9 mouse cellular contexts compared by ENCODE assay signal in genomic region chr3:130760711-130761435, GRCm38 (mm10). TPM values are rescaled to one million over a fixed set of nuclear protein-coding genes. Genes with fewer than 3 reads are reported as not detected.
A peak's percentile ranks its signal among the peaks of the same experiment; 100 is the strongest.
DNase-seq lines count a peak whose midpoint lies in the region; ATAC-seq and TF ChIP-seq lines count a peak whose summit lies in the region.
"Had no signal": no experiment of that assay in that cellular context is flagged by ENCODE, and none has a peak within 500 bp of the region (broad histone marks: within the 10 kb centered on the region; RNA-seq: fewer than 3 reads in every experiment).

No protein-coding gene starts in this region.

- ATAC-seq in Patski, result no peak
- ATAC-seq in midbrain, postnatal 0 days (ENCODE audit: low FRiP score), result no peak

- no peak overlapping the region for H3K9ac ChIP-seq in heart, adult 2 months (ENCODE audit: low read depth, low read length)
- no peak overlapping the region for H3K9ac ChIP-seq in midbrain, postnatal 0 days (replicated peaks; ENCODE audit: low read length, poor library complexity, severe bottlenecking)

- H3K4me3 ChIP-seq in heart, adult 2 months, result no peak overlapping the region
- no peak overlapping the region for H3K4me3 ChIP-seq in heart, embryonic 10.5 days
- no peak overlapping the region for H3K4me3 ChIP-seq in midbrain, postnatal 0 days (ENCODE audit: low read depth, low read length)
- H3K4me3 ChIP-seq: myocyte had no signal

- H3K79me2 ChIP-seq in heart, adult 2 months (replicated peaks; ENCODE audit: control insufficient read depth, insufficient read depth, low read length), result no peaks in the 10 kb centered on the region

- TF ChIP-seq CTCF in heart, adult 2 months (IDR thresholded peaks at IDR 0.05), result peak; percentile 82
- TF ChIP-seq CTCF in Patski (IDR thresholded peaks at IDR 0.05), result peak; percentile 95
- TF ChIP-seq CTCF in midbrain, postnatal 0 days (IDR thresholded peaks at IDR 0.05), result peak; percentile 84

- POLR2A ChIA-PET in Patski (lab: Charles Lee), result interaction anchor here (0.6 kb wide), 1 partner anchor 381 kb away, joined by 3 read pairs; no protein-coding TSS in a partner anchor

- in situ Hi-C loops in Patski (cut with MboI; ENCODE audit: low pct_unique_long_range_greater_than_20kb), result loop anchor here (10.0 kb wide), 1 partner anchor 474 kb away; no protein-coding TSS in a partner anchor

- DNase-seq in heart, adult 2 months, result peak; percentile 35 to 39
- no peak for DNase-seq in heart, embryonic 10.5 days (ENCODE audit: low spot score)
- DNase-seq in Patski (ENCODE audit: low read depth, low spot score), result no peak
- peak; percentile 37 to 44 for DNase-seq in cerebellum, postnatal 36 days
- DNase-seq in heart, postnatal 36 days, result peak; percentile 38 to 64
- peak; percentile 22 to 46 for DNase-seq in left cerebral cortex, postnatal 36 days (ENCODE audit: low spot score in 2 of 2)
- DNase-seq in midbrain, postnatal 0 days (ENCODE audit: low spot score), result peak; percentile 64
- peak; percentile 80 for DNase-seq in testis, postnatal 10 days (ENCODE audit: low spot score)

- no peaks in the 10 kb centered on the region for H3K9me3 ChIP-seq in heart, embryonic 10.5 days
- H3K9me3 ChIP-seq in midbrain, postnatal 0 days (ENCODE audit: low read length), result no peaks in the 10 kb centered on the region

- 45% methylated on average over 24 of the region's 24 CpGs for WGBS in heart, adult 2 months
- WGBS in heart, embryonic 10.5 days, result 58% methylated on average over 24 of the region's 24 CpGs
- 45% methylated on average over 24 of the region's 24 CpGs for WGBS in midbrain, postnatal 0 days

- no peaks in the 10 kb centered on the region; the same call in 1 of the 2 replicates for H3K4me1 ChIP-seq in heart, adult 2 months (ENCODE audit: control insufficient read depth, insufficient read depth, low read length)
- no peaks in the 10 kb centered on the region for H3K4me1 ChIP-seq in heart, embryonic 10.5 days
- H3K4me1 ChIP-seq in midbrain, postnatal 0 days (ENCODE audit: insufficient read depth, low read length), result no peaks in the 10 kb centered on the region

- H3K27ac ChIP-seq in heart, adult 2 months, result no peak overlapping the region
- H3K27ac ChIP-seq in heart, embryonic 10.5 days, result no peak overlapping the region
- no peak overlapping the region for H3K27ac ChIP-seq in midbrain, postnatal 0 days (ENCODE audit: low read depth, low read length)

- no peaks in the 10 kb centered on the region for H3K36me3 ChIP-seq in heart, adult 2 months (ENCODE audit: control insufficient read depth, insufficient read depth, low read length)
- H3K36me3 ChIP-seq in heart, embryonic 10.5 days, result no peaks in the 10 kb centered on the region
- H3K36me3 ChIP-seq in midbrain, postnatal 0 days (ENCODE audit: insufficient read depth, low read length), result no peaks in the 10 kb centered on the region

- TF ChIP-seq POLR2A in heart, adult 2 months (IDR thresholded peaks at IDR 0.05; ENCODE audit: insufficient read depth, low read depth, low read length), result no peak

- H3K27me3 ChIP-seq in heart, adult 2 months (ENCODE audit: control insufficient read depth, insufficient read depth, low read length), result no peaks in the 10 kb centered on the region
- no peaks in the 10 kb centered on the region for H3K27me3 ChIP-seq in heart, embryonic 10.5 days (ENCODE audit: insufficient read depth, poor library complexity, severe bottlenecking)
- no peaks in the 10 kb centered on the region for H3K27me3 ChIP-seq in Patski
- no peaks in the 10 kb centered on the region for H3K27me3 ChIP-seq in midbrain, postnatal 0 days (ENCODE audit: insufficient read depth, low read length)

- intact Hi-C loops in heart, adult 2 months (cut with DNase I), result loop anchor here (1.0 kb wide), 1 partner anchor 476 kb away; no protein-coding TSS in a partner anchor
- intact Hi-C loops in heart, postnatal 36 days (cut with DNase I), result loop anchor here (1.0 kb wide), 1 partner anchor 476 kb away; no protein-coding TSS in a partner anchor
- intact Hi-C loops in left cerebral cortex, postnatal 36 days (cut with DNase I), result loop anchor here (10.0 kb wide), 1 partner anchor 474 kb away; no protein-coding TSS in a partner anchor

- no peak overlapping the region; the same call in 1 of the 2 replicates for H3K4me2 ChIP-seq in midbrain, postnatal 0 days (ENCODE audit: low read depth, low read length, poor library complexity, severe bottlenecking)

- TF ChIP-seq EP300 in heart, adult 2 months (IDR thresholded peaks at IDR 0.05; ENCODE audit: insufficient read depth, low read depth, low read length), result no peak

- CTCF ChIA-PET in Patski (lab: Charles Lee), result interaction anchor here (0.6 to 4.3 kb wide), 16 partner anchors 10 to 485 kb away, joined by 3 to 32 read pairs (median 4); partner anchors contain the start of gene Ostc

RNA-seq across cellular contexts. Expression of gene Rpl34, which starts 30.7 kb away (rescaled TPM):
- 100 to 1,000 TPM; 343 to 379 TPM for total RNA-seq in heart, adult 2 months (2021)
- polyA plus RNA-seq in heart, adult 2 months (2012; rRNA removed), result 757 and 809 TPM in 2 replicates
- polyA plus RNA-seq in heart, embryonic 10.5 days (2016; fragmentation: Nextera tagmentation; extraction: Ambion mirVana), result 658 and 756 TPM in 2 replicates
- polyA plus RNA-seq in Patski (2021), result 621 TPM
- total RNA-seq in heart, postnatal 36 days (2021), result 100 to 1,000 TPM; 375 to 403 TPM
- total RNA-seq in left cerebral cortex, postnatal 36 days (2021), result 100 to 1,000 TPM; 305 to 329 TPM
- 352 and 411 TPM in 2 replicates for total RNA-seq in midbrain, postnatal 0 days (2014; rRNA removed)
- 496 and 514 TPM in 2 replicates for polyA plus RNA-seq in midbrain, postnatal 0 days (2015; fragmentation: Nextera tagmentation; extraction: Ambion mirVana)

RNA-seq across cellular contexts. Expression of gene Ostc, which starts 51.6 kb away (rescaled TPM):
- 10 to 100 TPM; 46.7 to 50.9 TPM for total RNA-seq in heart, adult 2 months (2021)
- polyA plus RNA-seq in heart, adult 2 months (2012; rRNA removed), result 32.8 and 61.5 TPM in 2 replicates
- 295 and 342 TPM in 2 replicates for polyA plus RNA-seq in heart, embryonic 10.5 days (2016; fragmentation: Nextera tagmentation; extraction: Ambion mirVana)
- polyA plus RNA-seq in Patski (2021), result 244 TPM
- total RNA-seq in heart, postnatal 36 days (2021), result 10 to 100 TPM; 48.4 to 53.1 TPM
- 10 to 100 TPM; 56.0 to 59.1 TPM for total RNA-seq in left cerebral cortex, postnatal 36 days (2021)
- 99.9 and 111 TPM in 2 replicates for total RNA-seq in midbrain, postnatal 0 days (2014; rRNA removed)
- 160 and 170 TPM in 2 replicates for polyA plus RNA-seq in midbrain, postnatal 0 days (2015; fragmentation: Nextera tagmentation; extraction: Ambion mirVana)

Comparison
In these comparisons a context has a peak if more than half of its experiments do, and no peak if none do; other contexts are left out.
1. DNase-seq: peak in heart, adult 2 months (2 of 2), cerebellum, postnatal 36 days (2 of 2), heart, postnatal 36 days (2 of 2), left cerebral cortex, postnatal 36 days (2 of 2), midbrain, postnatal 0 days (single experiment) and testis, postnatal 10 days (single experiment); none in heart, embryonic 10.5 days (single experiment) and Patski (single experiment).
2. Peak in every context shown above with its lines, with median percentiles within 50 percentile points of each other: CTCF ChIP-seq.